Mouse (Mus musculus) MEL (cell line): ENCODE measurements around the gene Gm5741. TPM values are rescaled to one million over a fixed set of nuclear protein-coding genes. Genes with fewer than 3 reads are reported as not detected.
A peak's percentile ranks its signal among the peaks of the same experiment; 100 is the strongest.

Experiments used
- DNase-seq: peaks from one replicate; pipeline ENCODE4 v3.0.0; 2011; ENCODE audit warnings: low read depth, low spot score
- H3K27ac ChIP-seq: 2 replicates; pipeline ENCODE4 v1.5.1; 2012; ENCODE audit warnings: low read depth, mild to moderate bottlenecking, control low read depth, low read length, moderate library complexity; ENCODE audit not compliant: control insufficient read depth
- H3K27me3 ChIP-seq, 2 experiments: fragments of 150-350 bp in 1 of 2; sonication (generic) in 1 of 2; 2 replicates each; pipeline ENCODE4 v1.6.1; 2012; ENCODE audit warnings: low read length in 2 of 2, mild to moderate bottlenecking in 2 of 2, improper control_type of control experiment in 1 of 2, moderate library complexity in 1 of 2; ENCODE audit not compliant: insufficient read depth in 2 of 2, control insufficient read depth in 1 of 2
- H3K36me3 ChIP-seq, 2 experiments: 2 replicates each; pipeline ENCODE4 v1.6.1; 2012 to 2014; ENCODE audit warnings: low read length in 2 of 2, improper control_type of control experiment in 1 of 2, inconsistent platforms in 1 of 2, mild to moderate bottlenecking in 1 of 2; ENCODE audit not compliant: insufficient read depth in 2 of 2, control insufficient read depth in 1 of 2
- H3K4me1 ChIP-seq, 2 experiments: fragments of 150-350 bp in 1 of 2; sonication (generic) in 1 of 2; 2 replicates each; pipeline ENCODE4 v1.6.1; 2012; ENCODE audit warnings: low read length in 2 of 2, improper control_type of control experiment in 1 of 2, mild to moderate bottlenecking in 1 of 2; ENCODE audit not compliant: insufficient read depth in 2 of 2, control insufficient read depth in 1 of 2
- H3K4me3 ChIP-seq, 2 experiments: fragments of 150-350 bp in 1 of 2; sonication (generic) in 1 of 2; 2 replicates each; pipeline ENCODE4 v1.5.1; 2012; ENCODE audit warnings: low read depth in 2 of 2, low read length in 2 of 2, mild to moderate bottlenecking in 2 of 2, moderate library complexity in 2 of 2, control low read depth in 1 of 2, improper control_type of control experiment in 1 of 2; ENCODE audit not compliant: control insufficient read depth in 1 of 2, insufficient read depth in 1 of 2
- H3K79me2 ChIP-seq: 2 replicates; pipeline ENCODE4 v1.6.1; 2012; ENCODE audit warnings: mild to moderate bottlenecking, low read length, moderate library complexity; ENCODE audit not compliant: control insufficient read depth, poor library complexity, insufficient read depth
- H3K9ac ChIP-seq: 2 replicates; pipeline ENCODE4 v1.6.1; 2012; ENCODE audit warnings: low read depth, mild to moderate bottlenecking, control low read depth, low read length, moderate library complexity; ENCODE audit not compliant: control insufficient read depth, poor library complexity, severe bottlenecking
- H3K9me3 ChIP-seq: fragments of 150-350 bp; sonication (generic); replicated peaks from 2 replicates; pipeline ENCODE4 v1.6.1; 2012; ENCODE audit warnings: mild to moderate bottlenecking, low read length, improper control_type of control experiment, moderate library complexity; ENCODE audit not compliant: insufficient read depth
- BHLHE40 ChIP-seq: IDR thresholded peaks from 2 replicates; pipeline ENCODE4 v1.6.1; 2012; ENCODE audit warnings: low read depth, mild to moderate bottlenecking, inconsistent platforms, low read length, improper control_type of control experiment, borderline replicate concordance
- CHD1 ChIP-seq: IDR thresholded peaks from 2 replicates; pipeline ENCODE4 v1.6.1; 2012; ENCODE audit warnings: low read depth, mild to moderate bottlenecking, inconsistent platforms, low read length, improper control_type of control experiment
- CHD2 ChIP-seq: IDR thresholded peaks from 2 replicates; pipeline ENCODE4 v1.6.1; 2011; ENCODE audit warnings: low read length, improper control_type of control experiment
- CTCF ChIP-seq, 3 experiments: IDR thresholded peaks in 2 of 3; conservative IDR thresholded peaks in 1 of 3; 2 replicates each; pipeline ENCODE4 v1.5.1; 2011 to 2012; ENCODE audit warnings: low read length in 3 of 3, low read depth in 2 of 3, mild to moderate bottlenecking in 2 of 3, improper control_type of control experiment in 1 of 3, inconsistent platforms in 1 of 3, mixed read lengths in 1 of 3, moderate library complexity in 1 of 3; ENCODE audit not compliant: control insufficient read depth in 1 of 3, insufficient read depth in 1 of 3, poor library complexity in 1 of 3, severe bottlenecking in 1 of 3
- E2F4 ChIP-seq: IDR thresholded peaks from 2 replicates; pipeline ENCODE4 v1.6.1; 2011; ENCODE audit warnings: low read depth, low read length, improper control_type of control experiment, borderline replicate concordance
- EP300 ChIP-seq, 2 experiments: IDR thresholded peaks; 2 replicates each; pipeline ENCODE4 v1.6.1; 2011; ENCODE audit warnings: improper control_type of control experiment in 2 of 2, low read length in 2 of 2, low read depth in 1 of 2, mild to moderate bottlenecking in 1 of 2
- ETS1 ChIP-seq: IDR thresholded peaks from 2 replicates; pipeline ENCODE4 v1.6.1; 2012; ENCODE audit warnings: low read depth, mild to moderate bottlenecking, inconsistent platforms, low read length, improper control_type of control experiment, moderate library complexity
- GABPA ChIP-seq: IDR thresholded peaks from 2 replicates; pipeline ENCODE4 v1.6.1; 2012; ENCODE audit warnings: low read depth, mild to moderate bottlenecking, inconsistent platforms, low read length, improper control_type of control experiment, moderate library complexity
- HCFC1 ChIP-seq: IDR thresholded peaks from 2 replicates; pipeline ENCODE4 v1.6.1; 2012; ENCODE audit warnings: low read depth, mild to moderate bottlenecking, inconsistent platforms, low read length, improper control_type of control experiment, moderate library complexity
- JUND ChIP-seq: IDR thresholded peaks from 2 replicates; pipeline ENCODE4 v1.6.1; 2011; ENCODE audit warnings: low read depth, mild to moderate bottlenecking, improper control_type of control experiment, low read length
- MAFK ChIP-seq: IDR thresholded peaks from 2 replicates; pipeline ENCODE4 v1.6.1; 2011; ENCODE audit warnings: low read depth, mild to moderate bottlenecking, low read length, improper control_type of control experiment, borderline replicate concordance
- MAX ChIP-seq: IDR thresholded peaks from 2 replicates; pipeline ENCODE4 v1.6.1; 2011; ENCODE audit warnings: low read length, improper control_type of control experiment
- MXI1 ChIP-seq: IDR thresholded peaks from 2 replicates; pipeline ENCODE4 v1.6.1; 2011; ENCODE audit warnings: mild to moderate bottlenecking, low read depth, low read length, improper control_type of control experiment
- MYB ChIP-seq: IDR thresholded peaks from 2 replicates; pipeline ENCODE4 v1.6.1; 2011; ENCODE audit warnings: mild to moderate bottlenecking, low read depth, low read length, improper control_type of control experiment
- MYC ChIP-seq: IDR thresholded peaks from 2 replicates; pipeline ENCODE4 v1.6.1; 2011; ENCODE audit warnings: low read depth, mild to moderate bottlenecking, low read length, improper control_type of control experiment, moderate library complexity
- POLR2A ChIP-seq, 2 experiments: IDR thresholded peaks; 2 replicates each; pipeline ENCODE4 v1.6.1; 2011 to 2012; ENCODE audit warnings: low read length in 2 of 2, mild to moderate bottlenecking in 2 of 2, control low read depth in 1 of 2, improper control_type of control experiment in 1 of 2, low read depth in 1 of 2, moderate library complexity in 1 of 2; ENCODE audit not compliant: control insufficient read depth in 1 of 2, insufficient read depth in 1 of 2, poor library complexity in 1 of 2
- POLR2AphosphoS5 ChIP-seq: IDR thresholded peaks from 2 replicates; pipeline ENCODE4 v1.6.1; 2012; ENCODE audit warnings: low read depth, borderline replicate concordance, mild to moderate bottlenecking, inconsistent platforms, low read length, moderate library complexity, mixed read lengths
- RAD21 ChIP-seq: IDR thresholded peaks from 2 replicates; pipeline ENCODE4 v1.6.1; 2011; ENCODE audit warnings: mild to moderate bottlenecking, low read depth, low read length, improper control_type of control experiment
- RCOR1 ChIP-seq: IDR thresholded peaks from 2 replicates; pipeline ENCODE4 v1.6.1; 2012; ENCODE audit warnings: low read depth, mild to moderate bottlenecking, inconsistent platforms, low read length, improper control_type of control experiment
- TAL1 ChIP-seq: IDR thresholded peaks from 2 replicates; pipeline ENCODE4 v1.6.1; 2012; ENCODE audit warnings: mild to moderate bottlenecking, inconsistent platforms, low read length, moderate library complexity, mixed read lengths
- TBP ChIP-seq: IDR thresholded peaks from 2 replicates; pipeline ENCODE4 v1.8.0; 2011; ENCODE audit warnings: low read depth, low read length, improper control_type of control experiment
- TCF12 ChIP-seq: IDR thresholded peaks from 2 replicates; pipeline ENCODE4 v1.6.1; 2014; ENCODE audit warnings: low read depth, mild to moderate bottlenecking, inconsistent platforms, low read length, improper control_type of control experiment, moderate library complexity
- UBTF ChIP-seq: IDR thresholded peaks from 2 replicates; pipeline ENCODE4 v1.6.1; 2012; ENCODE audit warnings: low read depth, mild to moderate bottlenecking, inconsistent platforms, low read length, improper control_type of control experiment, moderate library complexity, borderline replicate concordance; ENCODE audit not compliant: insufficient read depth
- USF2 ChIP-seq, 2 experiments: IDR thresholded peaks; 2 replicates each; pipeline ENCODE4 v1.6.1; 2011 to 2012; ENCODE audit warnings: improper control_type of control experiment in 2 of 2, low read length in 2 of 2, borderline replicate concordance in 1 of 2, inconsistent platforms in 1 of 2, low read depth in 1 of 2, mild to moderate bottlenecking in 1 of 2; ENCODE audit not compliant: insufficient read depth in 1 of 2
- ZC3H11A ChIP-seq: IDR thresholded peaks from 2 replicates; pipeline ENCODE4 v1.6.1; 2012; ENCODE audit warnings: low read depth, mild to moderate bottlenecking, inconsistent platforms, low read length, improper control_type of control experiment
- ZMIZ1 ChIP-seq: IDR thresholded peaks from 2 replicates; pipeline ENCODE4 v1.6.1; 2012; ENCODE audit warnings: low read depth, mild to moderate bottlenecking, inconsistent platforms, low read length, improper control_type of control experiment, moderate library complexity
- ZNF384 ChIP-seq: IDR thresholded peaks from 2 replicates; pipeline ENCODE4 v1.6.1; 2012; ENCODE audit warnings: low read depth, mild to moderate bottlenecking, inconsistent platforms, low read length, improper control_type of control experiment
- polyA plus RNA-seq, 2 experiments: library from polyadenylated mRNA; stranded (reverse) in 1 of 2; unstranded in 1 of 2; fragments of >175 nt in 1 of 2; fragments of >200 nt in 1 of 2; gene quantifications; 2 replicates each; pipeline versions ENCODE4 v1.2.1 to v1.2.4; 2012; ENCODE audit warnings: low replicate concordance in 2 of 2, low read depth in 1 of 2; ENCODE audit not compliant: insufficient read length in 2 of 2, insufficient read depth in 1 of 2, missing spikeins in 1 of 2
- total RNA-seq: library from RNA; depleted of rRNA; stranded (reverse); fragments of 300-350 nt; gene quantifications from 2 replicates; pipeline ENCODE4 v1.2.3, GENCODE M21; 2012

The Gm5741 gene
- total and polyA plus RNA-seq, 3 experiments, result 1.0 TPM; not detected in 2

GRCm38 (mm10) chr8:85076993-85077392 is 9.2 kb upstream of the Gm5741 start (continued):
- no peak for TF ChIP-seq EP300 (IDR thresholded peaks at IDR 0.05; ENCODE audit: low read depth in 1 of 2, low read length in 2 of 2)
- TF ChIP-seq ZMIZ1, result no peak
- no peak for TF ChIP-seq TCF12
- no peak for TF ChIP-seq CHD2
- no peak for TF ChIP-seq MAX
- TF ChIP-seq MYB, result no peak
- TF ChIP-seq HCFC1, result 0 out of 2 replicates have a peak, but pooled peaks have one; percentile 40
- no peak for TF ChIP-seq RCOR1
- 0 out of 2 replicates have a peak, but pooled peaks have one; percentile 25 for TF ChIP-seq MYC
- no peak for TF ChIP-seq ETS1
- TF ChIP-seq E2F4, result no peak
- no peak for TF ChIP-seq TBP

GRCm38 (mm10) chr8:85076001-85076400 is 8.2 kb upstream of the Gm5741 start:
- Histone ChIP-seq H3K27me3 (no peaks in the 10 kb centered on the region), H3K36me3 (peaks cover 2 to 4% of the 10 kb centered on the region in 2 experiments), H3K4me3 (no peak overlapping the region)
- TF ChIP-seq CHD1 (no peak), HCFC1 (no peak), EP300 (IDR thresholded peaks at IDR 0.05; ENCODE audit: low read depth in 1 of 2, low read length in 2 of 2) (no peak), POLR2A (IDR thresholded peaks at IDR 0.05; ENCODE audit: control insufficient read depth in 1 of 2, insufficient read depth in 1 of 2, low read depth in 1 of 2, low read length in 2 of 2, poor library complexity in 1 of 2) (peak in 1 of 2 experiments; percentile 11; a peak in 1 of 4 replicates), CTCF (IDR thresholded peaks at IDR 0.05 in 2 of 3, conservative IDR thresholded peaks at IDR 0.05 in 1 of 3; ENCODE audit: control insufficient read depth in 1 of 3, insufficient read depth in 1 of 3, low read depth in 2 of 3, low read length in 3 of 3, poor library complexity in 1 of 3, severe bottlenecking in 1 of 3) (peak in 1 of 3 experiments; percentile 7; a peak in 1 of 6 replicates), TCF12 (no peak), MAFK (no peak)
- TF ChIP-seq, all 39 proteins: peak for 2
- DNase-seq, result no peak
- no peaks in the 10 kb centered on the region for H3K9me3 ChIP-seq
- no peak overlapping the region for H3K27ac ChIP-seq
- H3K79me2 ChIP-seq, result peaks cover 25% of the 10 kb centered on the region
- no peak overlapping the region for H3K9ac ChIP-seq
- peaks cover 1 to 10% of the 10 kb centered on the region in 2 experiments; a peak in 3 of 4 replicates for H3K4me1 ChIP-seq

DNA sequence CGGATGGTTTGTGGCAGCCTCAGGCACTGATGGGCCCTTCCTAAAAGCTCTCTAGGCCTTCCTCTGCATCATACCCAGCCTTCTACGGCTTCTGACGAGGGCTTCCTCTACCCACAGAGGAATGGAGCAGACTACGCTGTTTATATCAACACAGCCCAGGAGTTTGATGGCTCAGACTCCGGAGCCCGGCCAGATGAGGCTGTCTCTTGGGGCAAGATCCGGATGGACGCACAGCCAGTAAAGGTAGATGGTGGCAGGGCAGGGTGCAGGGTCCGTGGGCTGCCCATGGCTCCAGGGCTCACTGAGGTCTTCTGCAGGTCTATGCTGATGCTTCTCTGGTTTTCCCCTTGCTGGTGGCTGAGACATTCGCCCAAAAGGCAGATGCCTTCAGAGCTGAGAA is 6.8 kb upstream of the Gm5741 start:
- no peak overlapping the region for H3K27ac ChIP-seq
- DNase-seq, result no peak
- H3K36me3 ChIP-seq, result peaks cover 2 to 8% of the 10 kb centered on the region in 2 experiments
- no peaks in the 10 kb centered on the region for H3K9me3 ChIP-seq
- H3K27me3 ChIP-seq, result no peaks in the 10 kb centered on the region
- no peak overlapping the region for H3K9ac ChIP-seq
- H3K79me2 ChIP-seq, result peaks cover 16% of the 10 kb centered on the region
- peaks cover 2 to 14% of the 10 kb centered on the region in 2 experiments; a peak in 3 of 4 replicates for H3K4me1 ChIP-seq
- no peak overlapping the region for H3K4me3 ChIP-seq
- TF ChIP-seq ETS1 (no peak), RAD21 (no peak), EP300 (IDR thresholded peaks at IDR 0.05; ENCODE audit: low read depth in 1 of 2, low read length in 2 of 2) (no peak), RCOR1 (no peak), POLR2AphosphoS5 (no peak), MYC (no peak), ZNF384 (no peak), UBTF (no peak), ZC3H11A (no peak), USF2 (IDR thresholded peaks at IDR 0.05; ENCODE audit: borderline replicate concordance in 1 of 2, insufficient read depth in 1 of 2, low read depth in 1 of 2, low read length in 2 of 2) (no peak), JUND (no peak), BHLHE40 (no peak), GABPA (no peak), MXI1 (no peak), CHD2 (no peak), TAL1 (no peak), MYB (no peak)
